Mouse (Mus musculus) left cerebral cortex, postnatal 10 days (tissue): Measurements from ENCODE around the gene Cenpx. TPM values are rescaled to one million over a fixed set of nuclear protein-coding genes. Genes with fewer than 3 reads are reported as not detected.
A peak's percentile ranks its signal among the peaks of the same experiment; 100 is the strongest.
"Not testable (repeated sequence)": the region's sequence is repeated elsewhere in the genome, so short reads cannot be mapped to it uniquely, and the experiment has no call there.

Experiments used
- DNase-seq, 2 experiments: peaks; one replicate each; pipeline ENCODE4 v3.0.0; 2021 to 2022; ENCODE audit warnings: low spot score in 2 of 2, mixed read lengths in 1 of 2; ENCODE audit errors: extremely low spot score in 1 of 2
- intact Hi-C: fragments of 180-260 bp; cut with DNase I; formaldehyde crosslinking; loops from one replicate; pipeline ENCODE4 v1.15.1; 2025
- total RNA-seq, 2 experiments: library from RNA; stranded (reverse); gene quantifications; 2 replicates each; pipeline ENCODE4 v1.2.3; 2021

Cenpx gene
- total RNA-seq, 2 experiments from 2014 or later: 24.5 to 26.0 TPM

GRCm38 (mm10) chr11:120706120-120706519 lies 7.4 kb downstream of the Cenpx start:
- DNase-seq: no peak
- intact Hi-C loops: no loop called here

- intact Hi-C loops: no loop called here
Observed at GRCm38 (mm10) chr11:120704486-120705325, 8.8 kb downstream of the Cenpx start.

GRCm38 (mm10) chr11:120703696-120704454 lies 9.7 kb downstream of the Cenpx start:
- intact Hi-C loops: no loop called here
- DNase-seq: no peak

More at GRCm38 (mm10) chr11:120704486-120705325, 8.8 kb downstream of the Cenpx start:
- DNase-seq: no peak

- intact Hi-C loops: no loop called here
- DNase-seq: no peak
Observed at GRCm38 (mm10) chr11:120697741-120698140, 15.8 kb downstream of the Cenpx start.

GRCm38 (mm10) chr11:120696568-120696967 lies 17.0 kb downstream of the Cenpx start:
- intact Hi-C loops: no loop called here
- no peak for DNase-seq

- DNase-seq: peak in 1 of 2 experiments; percentile 85
- intact Hi-C loops: no loop called here
Observed at GRCm38 (mm10) chr11:120695641-120696040, 17.9 kb downstream of the Cenpx start.

GRCm38 (mm10) chr11:120695184-120695583 lies 18.4 kb downstream of the Cenpx start:
- intact Hi-C loops: no loop called here
- DNase-seq: peak in 1 of 2 experiments; percentile 82

GRCm38 (mm10) chr11:120693461-120693860 lies 20.1 kb downstream of the Cenpx start:
- intact Hi-C loops: no loop called here
- DNase-seq: no peak

GRCm38 (mm10) chr11:120692471-120693011 lies 21.0 kb downstream of the Cenpx start:
- intact Hi-C loops: no loop called here
- DNase-seq: peak in 1 of 2 experiments; percentile 74

- intact Hi-C loops: no loop called here
Observed at GRCm38 (mm10) chr11:120689365-120689764, 24.2 kb downstream of the Cenpx start.

GRCm38 (mm10) chr11:120686650-120687272 lies 26.8 kb downstream of the Cenpx start:
- peak in 1 of 2 experiments; percentile 87 for DNase-seq
- intact Hi-C loops: no loop called here

More at GRCm38 (mm10) chr11:120689365-120689764, 24.2 kb downstream of the Cenpx start:
- DNase-seq: no peak

- intact Hi-C loops: no loop called here
- no peak for DNase-seq
Observed at GRCm38 (mm10) chr11:120684660-120685059, 28.9 kb downstream of the Cenpx start.

- intact Hi-C loops: no loop called here
- DNase-seq: no peak
Observed at GRCm38 (mm10) chr11:120684086-120684485, 29.5 kb downstream of the Cenpx start.

- no peak for DNase-seq
- intact Hi-C loops: no loop called here
Observed at GRCm38 (mm10) chr11:120683536-120683935, 30.0 kb downstream of the Cenpx start.

GRCm38 (mm10) chr11:120682683-120683082 lies 30.9 kb downstream of the Cenpx start:
- no peak for DNase-seq
- intact Hi-C loops: no loop called here

GRCm38 (mm10) chr11:120679909-120680308 lies 33.6 kb downstream of the Cenpx start:
- intact Hi-C loops: no loop called here
- DNase-seq: no peak

- no peak for DNase-seq
- intact Hi-C loops: no loop called here
Observed at GRCm38 (mm10) chr11:120676951-120677350, 36.6 kb downstream of the Cenpx start.

- DNase-seq, intact Hi-C loops: not testable (repeated sequence)
Observed at GRCm38 (mm10) chr11:120675875-120676274, 37.7 kb downstream of the Cenpx start.

- intact Hi-C loops: no loop called here
Observed at GRCm38 (mm10) chr11:120673594-120674122, 39.9 kb downstream of the Cenpx start.

More at GRCm38 (mm10) chr11:120673594-120674122, 39.9 kb downstream of the Cenpx start:
- DNase-seq: no peak
